Mouse (Mus musculus): ENCODE data around the gene Frs2. TPM values are rescaled to one million over a fixed set of nuclear protein-coding genes. Genes with fewer than 3 reads are reported as not detected.
"Not testable (repeated sequence)": the region's sequence is repeated elsewhere in the genome, so short reads cannot be mapped to it uniquely, and the experiment has no call there.

The Frs2 gene
- total RNA-seq, 1 experiment from 2014 or later = 29.5 TPM

DNA sequence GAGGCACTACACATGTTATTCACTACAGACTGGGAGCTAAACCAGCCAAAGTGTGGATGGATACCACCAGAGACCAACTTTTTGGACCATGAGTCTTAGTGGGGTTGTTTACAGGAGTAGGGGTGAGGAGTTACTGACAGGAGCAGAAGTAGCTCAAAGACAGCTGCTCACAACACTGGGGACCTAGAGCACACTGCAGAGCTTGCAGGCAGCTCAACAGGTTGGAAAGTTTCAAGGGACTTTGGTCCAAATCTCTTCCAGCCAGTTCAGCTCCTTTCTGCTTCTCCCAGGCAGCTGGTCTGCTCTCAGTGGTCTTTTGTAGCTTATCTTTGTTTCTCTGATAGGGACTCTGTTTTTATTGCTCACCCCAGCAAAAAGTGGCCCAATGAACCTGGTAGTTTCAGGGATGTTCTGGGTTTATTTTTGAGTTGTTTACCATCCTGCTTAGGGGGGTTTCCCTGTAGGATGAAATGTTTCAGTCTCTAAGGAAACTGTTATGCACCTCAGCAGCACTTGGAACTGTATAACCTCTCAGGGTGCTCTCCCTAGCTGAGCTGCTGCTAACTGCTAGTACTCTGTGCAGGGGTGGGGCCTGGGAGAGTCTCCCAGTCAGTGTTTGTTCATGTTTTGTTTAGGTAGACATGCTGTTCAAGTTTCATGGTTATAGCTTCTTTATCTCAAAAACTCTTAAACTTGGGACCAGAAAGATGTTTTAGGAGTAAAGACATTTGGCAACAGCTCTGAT lies 44.3 kb downstream of the Frs2 start:
- no peak for DNase-seq

DNA sequence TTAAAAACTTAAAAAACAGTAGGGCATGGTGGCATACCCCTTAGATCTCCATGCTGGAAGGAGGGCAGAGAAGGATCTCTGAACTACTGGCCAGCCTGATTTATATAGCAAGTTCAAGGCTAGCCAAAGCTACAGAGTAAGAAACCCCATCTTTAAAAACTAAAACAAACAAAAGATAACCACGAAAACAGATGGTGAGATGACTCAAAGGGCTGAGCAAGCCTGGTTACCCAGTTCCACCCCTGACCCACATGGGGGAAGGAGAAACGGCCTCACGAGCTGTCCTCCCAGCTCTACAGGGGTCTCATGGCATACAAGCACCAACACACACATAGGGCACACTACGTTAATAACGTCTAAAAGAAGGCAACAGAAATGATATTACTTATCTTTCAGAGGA lies 48.2 kb downstream of the Frs2 start:
- DNase-seq = no peak

DNA sequence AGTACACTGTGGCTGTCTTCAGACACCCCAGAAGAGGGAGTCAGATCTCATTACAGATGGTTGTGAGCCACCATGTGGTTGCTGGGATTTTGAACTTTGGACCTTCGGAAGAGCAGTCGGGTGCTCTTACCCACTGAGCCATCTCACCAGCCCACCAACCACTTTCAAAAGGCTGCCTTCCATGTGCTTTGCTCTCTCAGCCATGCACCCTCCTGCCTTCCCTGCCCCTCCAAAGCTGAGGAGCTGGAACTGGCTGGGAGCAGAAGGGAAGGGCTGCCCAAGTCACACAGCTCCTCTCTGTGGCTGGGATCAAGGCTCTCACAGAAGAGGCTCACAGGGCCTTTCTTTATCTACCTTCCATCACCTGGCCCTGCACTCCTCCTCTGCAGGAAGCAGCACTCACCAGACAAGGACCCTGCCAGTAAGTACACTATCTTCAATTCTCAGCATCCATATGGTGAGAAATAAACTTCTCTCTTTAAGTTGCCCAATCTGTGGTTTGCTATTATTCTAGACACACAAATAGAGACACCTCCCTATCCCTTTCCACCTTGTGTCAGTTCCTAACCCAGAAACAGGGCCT lies 51.1 kb downstream of the Frs2 start:
- no peak for DNase-seq

DNA sequence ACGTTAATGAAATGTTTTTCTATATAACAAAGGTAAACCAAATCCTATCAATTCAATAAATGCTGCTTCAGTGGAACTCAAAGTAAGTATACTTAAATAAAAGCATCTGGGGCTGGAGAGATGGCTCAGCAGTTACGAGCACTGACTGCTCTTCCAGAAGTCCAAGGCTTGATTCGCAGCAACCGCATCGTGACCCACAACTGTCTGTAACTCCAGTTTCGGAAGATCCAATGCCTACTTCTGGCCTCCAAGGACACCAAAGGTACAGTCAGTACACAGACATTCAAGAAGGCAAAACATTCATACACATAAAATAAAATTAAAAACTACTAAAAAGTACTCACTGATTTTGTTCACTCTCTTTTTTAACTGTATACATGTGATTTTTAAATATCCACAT lies 52.2 kb downstream of the Frs2 start:
- DNase-seq = no peak

DNA sequence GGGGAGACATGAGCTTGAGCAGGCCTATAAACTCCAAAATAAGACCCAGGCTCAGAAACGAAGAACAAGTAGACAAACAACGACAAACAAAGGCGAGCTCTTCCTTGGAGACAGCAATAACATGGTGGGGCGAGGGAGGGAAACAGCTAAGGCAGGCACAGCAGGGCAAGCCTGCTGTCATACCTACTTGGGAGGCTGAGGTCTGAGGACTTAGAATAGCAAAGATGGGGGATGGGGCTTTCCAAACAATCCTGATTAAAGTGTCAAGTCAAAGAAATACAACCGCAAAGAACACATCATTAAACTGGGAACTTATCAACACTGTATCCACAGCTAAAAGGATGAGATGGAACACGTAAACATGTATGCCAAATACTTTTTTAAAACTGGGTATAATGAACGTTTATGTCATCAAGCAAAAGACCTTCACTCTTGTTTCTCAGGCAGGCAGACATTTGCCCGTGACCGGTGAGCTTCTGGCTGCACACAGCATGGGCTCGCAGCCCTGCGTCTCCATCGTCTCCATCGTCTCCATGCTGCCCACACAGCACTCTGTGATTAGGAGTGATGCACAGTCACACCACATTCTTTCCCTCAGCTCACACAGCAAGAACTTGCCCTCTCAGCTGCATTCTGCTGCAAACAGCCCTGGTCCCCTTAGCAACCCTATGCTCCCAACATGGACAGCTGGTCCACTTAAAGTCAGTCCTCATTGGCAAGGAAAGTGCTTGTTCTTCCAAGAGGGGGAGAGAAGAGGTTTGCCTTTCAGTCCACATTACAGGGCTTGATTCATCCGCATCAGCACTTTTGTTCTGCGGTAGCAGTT lies 53.6 kb downstream of the Frs2 start:
- DNase-seq = no peak

DNA sequence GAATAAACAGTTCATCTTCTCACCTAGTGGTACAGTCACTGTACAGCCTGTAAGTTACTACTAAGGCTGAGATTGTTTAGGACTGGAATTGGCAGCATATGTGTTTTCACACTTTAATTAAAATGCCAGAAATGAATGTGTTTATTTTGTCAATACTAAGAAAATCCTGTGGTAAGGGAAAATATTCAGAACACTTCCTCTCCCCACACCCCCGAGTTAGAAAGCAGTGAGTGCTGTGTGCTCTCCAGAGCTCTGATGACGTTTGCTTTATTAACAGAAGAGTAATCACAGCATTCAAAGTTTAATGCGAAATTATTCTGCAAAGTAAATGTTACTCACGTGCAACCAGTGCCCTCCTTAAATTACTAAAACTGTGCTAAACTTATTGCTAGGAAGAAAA lies 58.7 kb downstream of the Frs2 start:
- DNase-seq = no peak

DNA sequence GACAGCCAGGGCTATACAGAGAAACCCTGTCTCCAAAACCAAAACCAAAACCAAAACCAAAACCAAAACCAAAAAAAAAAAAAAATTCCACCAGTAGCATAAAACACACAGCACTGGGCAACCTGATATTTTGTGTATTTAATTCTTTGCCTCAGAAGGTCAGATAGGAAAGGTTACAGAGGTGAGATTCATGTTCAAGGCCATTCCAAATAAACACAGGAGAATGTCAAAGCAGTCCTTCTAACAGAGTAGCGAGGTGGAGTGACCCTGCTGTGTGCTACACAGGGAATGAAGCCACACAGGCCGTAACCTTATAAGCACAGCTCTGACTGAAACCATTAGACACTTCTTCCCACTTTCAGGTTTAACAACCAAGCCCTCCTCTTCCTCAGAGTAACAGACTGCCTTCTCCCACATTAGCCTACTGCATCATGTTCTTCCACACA lies 66.4 kb downstream of the Frs2 start:
- DNase-seq = no peak

DNA sequence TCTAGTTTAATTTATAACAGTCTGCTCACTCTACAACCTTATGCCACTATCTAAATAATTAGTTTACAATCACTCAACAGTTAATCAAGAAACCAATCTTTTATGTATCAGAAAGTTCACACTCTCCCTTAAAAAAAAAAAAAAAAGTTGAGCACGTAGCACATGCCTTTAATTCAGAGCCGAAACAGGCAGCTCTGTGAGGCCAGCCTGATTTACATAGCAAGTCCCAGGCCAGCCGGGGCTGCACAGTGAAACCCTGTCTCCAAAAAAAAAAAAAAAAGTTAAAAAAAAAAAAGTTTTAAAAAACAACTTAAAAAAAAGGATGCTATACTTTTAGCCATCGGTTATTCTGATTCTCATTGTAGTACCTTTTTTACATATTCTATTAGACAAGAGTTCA lies 67.0 kb downstream of the Frs2 start:
- DNase-seq = no peak

DNA sequence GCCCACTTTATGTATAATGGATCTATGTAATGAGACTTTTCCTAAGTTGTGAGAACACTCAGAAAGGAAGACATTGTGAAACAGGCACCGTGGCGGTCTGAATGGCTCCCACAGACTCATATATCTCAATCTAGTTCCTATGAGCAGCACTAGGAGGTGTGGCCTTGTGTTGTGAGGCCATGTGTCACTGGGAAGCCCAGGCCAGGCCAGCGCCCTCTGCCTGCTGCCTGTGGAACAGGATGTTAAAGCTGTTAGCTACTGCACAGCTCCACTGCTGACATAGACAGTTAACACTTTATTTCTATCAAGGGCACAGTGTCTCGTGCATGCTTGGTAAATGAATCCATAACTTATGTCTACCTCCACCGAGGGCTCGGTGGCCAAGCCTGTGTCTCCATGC lies 70.0 kb downstream of the Frs2 start:
- DNase-seq = peak; percentile 58

DNA sequence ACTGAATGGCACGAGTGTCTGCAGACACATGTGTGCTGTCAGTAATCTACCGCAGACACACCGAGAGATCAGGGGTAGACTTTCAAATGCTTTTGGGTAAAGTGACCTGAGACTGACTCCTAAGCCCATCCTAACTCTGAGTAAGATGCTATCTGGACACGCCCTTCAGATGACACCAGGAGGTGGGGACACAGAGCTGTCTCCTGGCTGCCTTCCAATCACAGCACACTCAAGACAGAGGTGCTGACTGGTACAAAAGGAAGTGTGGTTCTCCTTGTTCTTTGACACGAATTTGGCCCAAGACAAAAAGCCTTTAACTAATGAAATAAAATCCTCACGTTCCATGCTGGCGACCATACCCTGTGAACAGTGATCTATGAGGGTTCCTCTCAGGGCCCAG lies 75.2 kb downstream of the Frs2 start:
- no peak for DNase-seq

DNA sequence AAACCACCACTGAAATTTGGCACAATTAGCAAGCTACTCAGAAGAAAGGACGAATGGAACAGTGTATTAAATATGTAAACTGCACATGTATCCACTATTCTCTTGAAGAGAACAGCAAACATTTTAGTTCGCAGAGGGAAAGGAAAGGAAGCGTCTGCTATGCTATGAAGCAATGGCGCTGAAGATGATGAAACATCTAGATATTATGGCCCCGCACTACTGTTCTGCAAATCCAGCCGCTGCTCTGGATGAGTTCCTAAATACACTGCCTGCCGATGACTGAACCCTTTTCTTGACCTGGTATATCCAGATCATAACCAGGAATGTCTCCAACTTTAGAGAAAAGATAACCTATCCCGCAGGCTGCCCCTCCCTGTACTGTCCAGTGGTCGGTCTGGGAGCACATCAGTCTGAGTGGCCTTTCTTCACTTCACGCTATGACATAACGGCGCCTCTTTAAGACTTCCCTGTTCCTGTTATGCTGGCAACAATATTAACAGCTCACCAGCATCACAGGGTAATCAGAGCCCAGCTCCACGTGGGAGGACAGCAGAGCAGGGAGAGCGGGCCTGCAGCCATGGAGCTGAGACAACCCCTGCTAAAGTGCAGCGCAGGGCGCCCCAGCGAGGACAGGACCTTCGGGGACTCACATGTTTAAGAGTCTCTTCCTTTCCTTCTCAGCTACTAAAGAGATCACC lies 76.0 kb downstream of the Frs2 start:
- no peak for DNase-seq

DNA sequence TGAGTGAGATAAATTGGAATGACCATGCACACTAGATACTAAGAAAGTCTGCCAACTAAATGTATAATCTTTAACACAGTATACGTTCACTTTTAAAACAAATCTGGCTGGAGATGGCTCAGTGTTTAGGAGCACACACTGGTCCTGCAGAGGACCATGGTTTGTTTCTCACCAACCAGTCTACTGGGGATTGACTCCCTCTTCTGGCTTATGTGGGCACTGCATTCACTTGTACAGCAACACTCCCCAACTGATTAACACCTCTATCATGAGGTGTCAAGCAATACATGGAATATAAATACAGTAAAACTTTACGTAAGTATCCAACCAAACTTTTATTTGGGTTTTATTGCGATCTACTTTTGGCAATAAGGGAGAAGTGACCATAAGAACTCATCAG lies 79.2 kb downstream of the Frs2 start:
- no peak for DNase-seq

DNA sequence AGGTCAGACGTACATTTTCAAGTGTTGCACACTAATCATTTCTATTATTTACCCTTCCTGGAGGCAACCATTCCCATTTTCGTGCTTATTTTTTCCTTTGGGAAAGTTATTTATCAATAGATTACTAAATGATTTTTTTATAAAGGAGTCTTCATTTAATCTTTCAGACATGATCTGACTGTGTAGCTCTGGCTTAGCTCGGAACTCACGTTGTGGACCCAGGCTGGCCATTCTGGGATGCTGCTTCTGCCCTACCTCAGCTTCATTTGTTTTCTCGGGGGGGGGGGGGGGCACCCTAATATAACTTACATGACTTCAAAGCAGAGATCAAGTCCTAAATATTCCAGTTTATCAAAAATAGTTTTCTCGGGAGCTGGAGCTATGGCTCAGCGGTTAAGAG lies 84.3 kb downstream of the Frs2 start:
- DNase-seq = no peak

DNA sequence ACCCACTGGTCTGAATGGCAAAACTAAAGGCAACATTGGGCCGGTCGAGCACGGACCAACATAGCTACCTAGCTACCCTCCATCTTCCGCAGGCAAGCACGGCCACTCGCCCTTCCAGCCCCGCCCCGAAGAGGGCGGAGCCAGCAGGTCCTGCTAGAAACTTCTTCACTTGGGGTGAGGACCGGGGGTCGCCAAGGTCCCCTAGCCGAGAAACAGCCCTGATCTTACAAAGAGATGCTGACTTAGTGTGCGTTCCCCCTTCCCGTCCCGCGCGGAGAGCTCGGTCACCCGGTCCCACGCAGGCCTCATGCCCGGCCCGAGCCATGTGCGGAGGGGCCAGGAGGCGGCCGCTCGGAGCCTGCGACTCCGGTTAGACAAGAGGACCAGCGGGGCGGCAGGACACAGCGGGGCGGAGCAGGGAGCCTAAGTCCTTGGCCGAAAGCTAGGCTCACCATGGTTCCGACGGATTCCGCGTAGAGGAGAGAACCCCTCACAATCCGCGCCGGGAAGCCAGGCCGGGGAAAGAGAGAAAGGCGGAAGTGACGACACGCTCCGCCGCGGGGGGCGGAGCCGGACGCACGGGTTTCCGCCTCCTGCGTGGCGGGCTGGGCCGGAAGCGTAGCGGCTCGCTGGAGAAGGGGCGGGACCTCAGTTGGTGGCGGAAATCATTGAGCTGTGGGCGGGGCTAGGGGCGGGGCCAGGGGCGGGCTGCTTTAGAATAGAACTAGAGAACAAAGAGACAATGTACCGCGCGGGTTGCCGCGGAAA lies 84.9 kb downstream of the Frs2 start, which contains the start of gene Cct2:
Gene Cct2, minus strand, starts transcription at position 561 of the 768 bp plus-strand sequence.
- DNase-seq = peak; percentile 91

DNA sequence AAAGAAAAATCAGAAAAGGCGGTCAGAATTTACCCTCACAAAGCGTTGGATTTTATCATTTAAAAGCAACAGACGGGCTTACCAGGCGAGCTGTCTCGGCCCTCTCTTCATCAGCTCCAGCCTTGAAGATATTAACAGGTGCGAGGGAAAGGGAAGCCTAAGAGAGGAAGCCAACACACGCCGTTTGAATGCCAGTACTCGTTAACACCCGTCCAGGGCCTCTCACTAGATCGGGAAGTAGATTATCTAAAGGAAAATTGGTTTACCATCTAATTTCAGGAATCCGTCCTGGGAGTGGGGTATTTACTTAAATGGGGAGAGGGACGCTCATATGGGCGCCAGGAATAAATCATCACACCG lies 85.5 kb downstream of the Frs2 start:
- DNase-seq = no peak

DNA sequence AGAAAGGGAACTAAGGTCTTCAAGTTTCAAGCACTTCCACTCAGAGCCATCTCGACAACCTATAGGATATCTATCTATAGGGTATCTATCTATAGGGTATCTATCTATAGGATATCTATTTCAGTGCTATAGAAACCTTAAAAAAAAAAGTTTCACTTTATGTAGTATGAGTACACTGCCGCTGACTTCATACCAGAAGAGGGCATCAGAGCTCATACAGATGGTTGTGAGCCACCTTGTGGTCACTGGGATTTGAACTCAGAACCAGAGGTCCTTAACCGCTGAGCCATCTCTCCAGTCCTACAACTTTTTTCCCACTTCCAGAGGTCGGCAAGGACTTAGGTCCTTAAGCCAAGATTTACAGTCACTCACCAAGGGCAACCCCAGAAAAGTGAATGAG lies 92.7 kb downstream of the Frs2 start:
- DNase-seq = no peak

DNA sequence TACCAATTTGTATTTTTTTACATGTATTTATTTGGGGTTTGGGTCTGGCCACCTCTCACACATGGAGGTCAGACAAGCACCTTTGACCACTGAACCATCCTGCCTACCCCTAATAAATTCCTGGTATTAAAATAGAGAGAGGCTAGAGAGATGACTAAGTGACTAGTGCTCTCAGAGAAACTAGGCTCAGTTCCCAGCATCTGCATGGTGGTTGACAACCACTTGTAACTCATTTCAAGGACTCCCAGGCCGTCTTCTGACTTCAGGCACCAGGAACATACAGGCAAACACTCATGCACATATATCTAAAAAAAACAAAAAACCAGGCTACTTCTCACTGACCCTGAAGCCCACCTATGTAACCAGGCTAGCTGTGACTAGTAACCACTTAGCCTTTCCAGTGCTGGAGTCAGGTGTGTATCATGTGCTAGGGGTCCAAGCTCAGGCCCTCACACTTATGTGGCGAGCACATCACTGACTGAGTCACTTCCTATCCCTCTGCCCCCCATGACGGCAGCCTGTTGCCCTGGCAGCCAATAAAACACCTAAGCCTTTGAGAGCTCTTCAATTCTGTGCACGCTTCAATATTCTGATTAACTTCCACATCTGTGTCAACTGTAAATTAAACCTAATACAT lies 98.3 kb downstream of the Frs2 start:
- DNase-seq = peak; percentile 24

DNA sequence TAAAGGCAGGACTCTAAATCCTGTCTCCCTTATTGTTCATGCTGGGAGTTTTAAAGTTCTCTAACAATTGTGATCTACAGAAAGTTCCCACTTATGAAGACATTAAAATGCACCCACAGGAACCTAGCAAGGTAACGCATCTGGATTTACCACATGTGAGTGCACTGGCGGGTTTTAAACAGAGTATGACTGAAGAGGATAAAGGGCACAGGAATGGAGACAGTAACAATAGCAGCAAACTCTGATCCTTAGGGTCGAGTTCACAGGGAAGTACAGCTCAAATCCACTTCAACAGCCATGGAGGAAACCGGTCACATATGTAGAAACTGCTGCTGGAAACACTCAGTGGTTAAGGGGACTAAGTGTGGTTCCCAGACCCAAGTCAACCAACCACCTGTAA lies 99.1 kb downstream of the Frs2 start:
- DNase-seq = no peak

DNA sequence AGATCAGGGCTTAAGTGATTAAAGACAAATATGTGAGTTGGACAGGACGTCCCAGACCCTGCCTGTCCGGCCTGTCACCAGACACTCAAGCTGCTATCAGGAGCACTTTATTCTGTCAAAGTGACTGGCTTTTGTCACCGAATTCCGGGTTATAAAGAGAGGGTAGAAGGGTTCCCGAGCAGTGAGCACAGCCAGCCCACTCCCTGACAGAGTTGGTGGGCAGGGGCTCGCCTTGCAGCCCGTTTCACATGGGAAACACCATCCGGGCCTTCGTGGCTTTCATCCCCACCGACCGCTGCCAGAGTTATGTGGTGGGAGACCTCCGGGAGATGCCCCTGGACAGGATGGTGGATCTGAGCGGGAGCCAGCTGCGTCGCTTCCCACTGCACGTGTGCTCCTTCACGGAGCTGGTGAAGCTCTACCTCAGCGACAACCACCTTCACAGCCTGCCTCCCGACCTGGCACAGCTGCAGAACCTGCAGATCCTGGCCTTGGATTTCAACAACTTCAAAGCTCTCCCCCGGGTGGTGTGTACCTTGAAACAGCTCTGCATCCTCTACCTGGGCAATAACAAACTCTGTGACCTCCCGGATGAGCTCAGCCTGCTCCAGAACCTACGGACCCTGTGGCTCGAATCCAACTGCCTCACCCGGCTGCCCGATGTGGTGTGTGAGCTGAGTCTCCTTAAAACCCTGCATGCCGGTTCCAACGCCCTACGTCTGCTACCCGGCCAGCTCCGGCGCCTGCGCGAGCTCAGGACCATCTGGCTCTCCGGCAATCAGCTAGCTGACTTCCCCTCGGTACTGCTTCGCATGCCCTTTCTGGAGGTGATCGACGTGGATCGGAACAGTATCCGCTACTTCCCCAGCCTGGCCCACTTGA lies 102.9 kb downstream of the Frs2 start, which contains the start of gene Lrrc10:
Gene Lrrc10, plus strand, starts transcription at position 167 of the 882 bp plus-strand sequence.
- no peak for DNase-seq

DNA sequence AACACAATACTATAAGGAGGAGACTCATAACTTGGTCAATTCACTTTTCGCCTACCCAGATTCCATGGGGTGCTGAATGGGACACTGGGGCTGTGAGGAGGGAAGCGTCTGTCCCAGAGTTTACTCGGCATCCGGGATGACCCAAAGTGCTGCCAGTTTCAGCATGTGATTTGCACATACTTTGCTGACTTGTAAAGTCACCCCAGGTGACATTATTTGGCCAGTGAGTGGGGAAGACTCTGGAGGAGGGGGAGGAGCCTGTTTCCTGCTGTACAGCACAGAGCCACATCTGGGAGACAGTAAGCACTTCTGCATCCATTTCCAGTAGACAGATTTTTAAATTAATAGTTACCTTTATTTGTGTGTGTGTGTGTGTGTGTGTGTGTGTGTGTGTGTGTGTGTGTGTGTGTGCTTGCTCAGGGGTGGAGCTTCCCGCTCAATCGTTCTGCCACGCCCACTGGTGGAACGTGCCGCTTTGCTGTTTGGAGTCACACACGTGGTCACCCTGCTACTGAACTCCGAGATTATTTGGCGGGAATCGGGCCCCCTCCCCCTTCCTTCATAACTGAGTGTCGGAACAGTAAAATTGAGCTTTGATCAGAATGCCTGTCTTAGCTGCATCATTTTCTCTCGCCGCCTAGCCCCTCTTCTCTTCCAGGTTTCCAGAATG lies 104.7 kb downstream of the Frs2 start:
- DNase-seq = not testable (repeated sequence)
